Mouse (Mus musculus) spleen, adult 2 months (tissue): Measurements from ENCODE around the gene Gmcl1.

Source experiments
- CTCF ChIP-seq: fragments of 200-500 bp; IDR thresholded peaks from 2 replicates; pipeline ENCODE4 v1.5.1; 2011; ENCODE audit warnings: mild to moderate bottlenecking, inconsistent platforms; ENCODE audit not compliant: insufficient read depth, insufficient read length, insufficient replicate concordance; ENCODE audit errors: extremely low read depth
- POLR2A ChIP-seq: fragments of 200-500 bp; IDR thresholded peaks from 2 replicates; pipeline ENCODE4 v1.6.1; 2011; ENCODE audit warnings: low read depth, low read length, inconsistent platforms

DNA sequence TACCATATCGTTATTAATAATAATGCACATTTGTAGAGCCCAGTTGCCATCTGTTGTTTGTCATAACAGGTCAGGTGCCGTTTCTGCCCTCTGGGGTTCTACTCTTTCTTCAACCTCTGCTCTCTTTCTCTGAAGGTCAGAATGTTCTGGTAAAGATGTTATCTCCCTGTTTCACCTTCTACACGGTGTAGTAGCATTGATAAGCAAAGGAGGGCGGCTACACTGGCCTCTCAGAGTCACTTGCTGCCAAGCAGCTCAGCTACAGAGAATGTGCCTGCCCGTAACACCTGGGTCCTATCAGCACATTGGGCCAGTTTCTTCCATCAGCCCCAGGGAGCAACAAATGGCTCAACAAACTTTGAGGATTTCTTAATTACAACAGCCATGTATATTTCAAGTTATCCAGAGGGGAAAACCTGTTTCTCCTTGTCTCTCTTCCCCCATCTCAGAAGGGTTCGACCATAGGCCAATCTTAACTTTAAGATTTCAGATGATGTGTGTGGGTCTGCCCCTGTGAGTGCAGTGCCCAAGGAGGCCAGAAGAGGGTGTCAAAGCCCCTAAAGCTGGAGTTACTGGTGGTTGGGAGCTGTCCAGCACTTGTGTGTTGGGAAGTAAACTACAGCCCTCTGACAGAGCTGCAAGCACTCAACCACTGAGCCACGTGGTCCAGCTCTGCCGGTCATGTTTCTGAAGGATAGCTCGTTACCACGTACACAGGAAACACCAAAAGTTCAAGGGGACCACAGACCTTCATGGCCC is 21.1 kb upstream of the Gmcl1 start:
- TF ChIP-seq CTCF: no peak
- TF ChIP-seq POLR2A: no peak
